Mouse (Mus musculus) myocyte (in vitro differentiated cells): ENCODE results near the gene Nfkb1. TPM values are rescaled to one million over a fixed set of nuclear protein-coding genes. Genes with fewer than 3 reads are reported as not detected.

Experiments used
- H3K27me3 ChIP-seq: one replicate; pipeline ENCODE4 v1.6.1; 2011; ENCODE audit not compliant: control insufficient read depth, insufficient read depth, insufficient read length
- H3K36me3 ChIP-seq: one replicate; pipeline ENCODE4 v1.6.1; 2011; ENCODE audit not compliant: control insufficient read depth, insufficient read depth
- H3K4me2 ChIP-seq: one replicate; pipeline ENCODE4 v1.6.1; 2011; ENCODE audit warnings: low read depth, control low read depth
- H3K4me3 ChIP-seq: one replicate; pipeline ENCODE4 v1.5.1; 2011; ENCODE audit warnings: mild to moderate bottlenecking, control low read depth, moderate library complexity
- H3K79me2 ChIP-seq: one replicate; pipeline ENCODE4 v1.6.1; 2011; ENCODE audit not compliant: control insufficient read depth, insufficient read depth
- H3ac ChIP-seq: one replicate; pipeline ENCODE4 v1.6.1; 2011; ENCODE audit not compliant: control insufficient read depth, insufficient read length
- CEBPB ChIP-seq: IDR thresholded peaks from 2 replicates; pipeline ENCODE4 v1.6.1; 2011; ENCODE audit warnings: mild to moderate bottlenecking, moderate library complexity; ENCODE audit not compliant: poor library complexity, insufficient read depth, severe bottlenecking
- E2F4 ChIP-seq: IDR thresholded peaks from one replicate; pipeline ENCODE4 v1.6.1; 2011; ENCODE audit warnings: mild to moderate bottlenecking, control low read depth, moderate library complexity; ENCODE audit not compliant: insufficient read depth
- MAX ChIP-seq: IDR thresholded peaks from one replicate; pipeline ENCODE4 v1.6.1; 2011; ENCODE audit warnings: low read depth, mild to moderate bottlenecking, control low read depth
- MYOD1 ChIP-seq, 3 experiments: IDR thresholded peaks; one replicate each; pipeline ENCODE4 v1.6.1; 2011; ENCODE audit warnings: control low read depth in 2 of 3, low read depth in 2 of 3, mild to moderate bottlenecking in 2 of 3, moderate library complexity in 1 of 3; ENCODE audit not compliant: insufficient read length in 2 of 3, control insufficient read depth in 1 of 3
- MYOG ChIP-seq, 3 experiments: IDR thresholded peaks; one replicate each; pipeline ENCODE4 v1.6.1; 2011; ENCODE audit warnings: control low read depth in 2 of 3, low read depth in 2 of 3, mild to moderate bottlenecking in 2 of 3; ENCODE audit not compliant: insufficient read length in 2 of 3, control insufficient read depth in 1 of 3, insufficient read depth in 1 of 3
- POLR2A ChIP-seq: IDR thresholded peaks from one replicate; pipeline ENCODE4 v1.6.1; 2011; ENCODE audit warnings: low read depth, mild to moderate bottlenecking, control low read depth, moderate library complexity; ENCODE audit not compliant: insufficient read length
- POLR2AphosphoS2 ChIP-seq: IDR thresholded peaks from one replicate; pipeline ENCODE4 v1.6.1; 2011; ENCODE audit warnings: low read depth, control low read depth; ENCODE audit not compliant: insufficient read length
- REST ChIP-seq: IDR thresholded peaks from one replicate; pipeline ENCODE4 v1.6.1; 2011; ENCODE audit warnings: mild to moderate bottlenecking, control low read depth, moderate library complexity; ENCODE audit not compliant: insufficient read depth, insufficient read length
- SRF ChIP-seq: IDR thresholded peaks from one replicate; pipeline ENCODE4 v1.6.1; 2011; ENCODE audit warnings: low read depth; ENCODE audit not compliant: control insufficient read depth, insufficient read length
- TCF12 ChIP-seq: IDR thresholded peaks from one replicate; pipeline ENCODE4 v1.6.1; 2011; ENCODE audit warnings: mild to moderate bottlenecking, control low read depth; ENCODE audit not compliant: poor library complexity, insufficient read depth, severe bottlenecking
- TCF3 ChIP-seq: IDR thresholded peaks from one replicate; pipeline ENCODE4 v1.6.1; 2011; ENCODE audit warnings: low read depth, control low read depth; ENCODE audit not compliant: insufficient read length
- USF1 ChIP-seq: IDR thresholded peaks from one replicate; pipeline ENCODE4 v1.6.1; 2011; ENCODE audit warnings: low read depth, mild to moderate bottlenecking, control low read depth, moderate library complexity
- polyA plus RNA-seq: library from polyadenylated mRNA; unstranded; fragments of >200 nt; fragmentation: generic; extraction: Trizol; gene quantifications from one replicate; pipeline ENCODE4 v1.2.1, GENCODE M21; 2012; ENCODE audit warnings: missing spikeins

The Nfkb1 gene
- polyA plus RNA-seq, 1 experiment, result 35.3 TPM

DNA sequence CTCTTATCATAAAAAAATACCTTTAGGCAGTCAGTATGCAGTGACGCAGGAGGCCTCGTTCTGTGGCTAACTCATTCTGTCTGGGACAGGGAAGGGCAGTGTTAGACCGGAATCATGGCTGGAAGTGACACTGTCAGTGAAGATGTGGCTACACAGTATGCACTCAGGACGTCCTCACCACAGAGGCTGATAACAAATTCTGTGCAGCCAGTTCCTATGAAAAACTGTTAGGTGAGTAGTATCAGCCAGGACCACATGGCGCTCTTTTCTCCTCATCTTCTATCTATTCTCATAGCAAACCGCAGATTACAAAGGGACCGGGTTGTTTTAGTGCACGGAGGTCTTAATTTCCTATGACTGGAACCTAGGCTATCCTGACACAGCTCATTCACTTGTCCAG lies 4.9 kb upstream of the Nfkb1 start:
- no peaks in the 10 kb centered on the region for H3K36me3 ChIP-seq
- no peak overlapping the region for H3K4me3 ChIP-seq
- peaks cover 11% of the 10 kb centered on the region for H3K79me2 ChIP-seq
- TF ChIP-seq CEBPB, result no peak
- TF ChIP-seq TCF12, result no peak
- TF ChIP-seq MYOG (IDR thresholded peaks at IDR 0.05; ENCODE audit: control insufficient read depth in 1 of 3, insufficient read depth in 1 of 3, insufficient read length in 2 of 3, low read depth in 2 of 3), result no peak
- no peak for TF ChIP-seq MAX
- no peak for TF ChIP-seq REST
- no peak for TF ChIP-seq SRF
- H3K27me3 ChIP-seq, result no peaks in the 10 kb centered on the region
- H3K4me2 ChIP-seq, result no peak overlapping the region
- H3ac ChIP-seq, result no peak overlapping the region

DNA sequence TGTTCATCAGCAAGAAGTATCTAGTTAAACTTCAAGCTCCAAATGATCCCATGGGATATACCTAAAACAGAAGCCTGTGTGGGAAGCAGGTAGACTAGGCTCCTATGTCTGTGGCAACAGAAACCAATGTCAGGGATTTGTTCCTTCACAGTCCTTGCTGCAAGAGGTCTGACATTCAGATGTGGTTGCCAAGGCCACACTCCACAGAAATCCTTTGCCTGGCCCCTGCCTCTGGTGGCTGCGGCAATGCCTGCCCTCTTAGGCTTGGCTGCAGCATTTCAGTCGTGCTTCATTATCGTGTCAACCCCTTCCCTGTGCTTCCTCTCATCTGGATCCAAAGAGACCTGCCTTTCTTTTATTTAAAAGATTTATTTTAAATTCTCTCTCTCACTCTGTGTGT lies 1.7 kb upstream of the Nfkb1 start:
- no peak overlapping the region for H3ac ChIP-seq
- H3K4me2 ChIP-seq, result no peak overlapping the region
- no peak overlapping the region for H3K4me3 ChIP-seq
- peaks cover 37% of the 10 kb centered on the region for H3K79me2 ChIP-seq
- no peak for TF ChIP-seq REST
- TF ChIP-seq POLR2AphosphoS2, result no peak
- TF ChIP-seq E2F4, result no peak
- no peak for TF ChIP-seq MYOD1 (IDR thresholded peaks at IDR 0.05; ENCODE audit: control insufficient read depth in 1 of 3, insufficient read length in 2 of 3, low read depth in 2 of 3)
- no peak for TF ChIP-seq TCF12
- no peak for TF ChIP-seq USF1
- no peak for TF ChIP-seq MAX
- no peak for TF ChIP-seq POLR2A
- TF ChIP-seq TCF3, result no peak
- no peak for TF ChIP-seq CEBPB
- no peak for TF ChIP-seq MYOG (IDR thresholded peaks at IDR 0.05; ENCODE audit: control insufficient read depth in 1 of 3, insufficient read depth in 1 of 3, insufficient read length in 2 of 3, low read depth in 2 of 3)
- no peak for TF ChIP-seq SRF
- no peaks in the 10 kb centered on the region for H3K36me3 ChIP-seq
- H3K27me3 ChIP-seq, result no peaks in the 10 kb centered on the region

DNA sequence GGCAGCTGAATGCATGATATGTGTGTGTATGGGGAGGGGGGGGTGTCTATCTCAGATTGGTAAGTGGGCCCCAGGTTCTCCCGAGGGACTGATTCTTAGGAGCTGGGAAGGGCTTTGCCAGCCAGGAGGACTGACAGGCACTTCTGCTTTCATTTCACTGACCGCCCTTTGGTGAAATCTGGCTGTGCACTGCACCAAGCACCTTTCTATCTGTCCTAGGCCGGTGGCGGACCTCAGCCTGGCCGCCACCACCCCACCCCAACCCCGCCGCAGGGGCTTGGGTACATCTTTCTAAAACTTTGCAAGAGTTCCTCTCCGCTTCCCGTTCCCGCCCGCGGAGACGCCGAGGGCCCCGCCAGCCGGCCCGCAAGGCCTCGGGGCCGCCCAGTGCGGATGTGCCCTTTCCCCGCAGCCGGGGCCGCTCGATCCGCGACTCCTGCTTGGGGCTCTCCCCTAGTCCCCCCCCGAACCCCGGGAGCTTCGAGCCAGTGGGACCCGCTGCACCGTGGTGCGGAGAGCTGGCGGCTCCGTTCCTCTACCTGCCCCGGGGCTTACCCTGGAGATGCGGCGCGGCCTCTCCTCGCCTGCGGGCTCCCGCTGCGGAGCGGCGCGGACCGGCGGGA lies 668 bp downstream of the Nfkb1 start:
- no peaks in the 10 kb centered on the region for H3K36me3 ChIP-seq
- no peak for TF ChIP-seq MYOG (IDR thresholded peaks at IDR 0.05; ENCODE audit: control insufficient read depth in 1 of 3, insufficient read depth in 1 of 3, insufficient read length in 2 of 3, low read depth in 2 of 3)
- TF ChIP-seq POLR2A, result peak; percentile 17
- H3K4me2 ChIP-seq, result peak overlapping the region; percentile 96
- peaks cover 61% of the 10 kb centered on the region for H3K79me2 ChIP-seq
- no peaks in the 10 kb centered on the region for H3K27me3 ChIP-seq
- H3ac ChIP-seq, result peak overlapping the region; percentile 99
- peak overlapping the region; percentile 65 for H3K4me3 ChIP-seq

DNA sequence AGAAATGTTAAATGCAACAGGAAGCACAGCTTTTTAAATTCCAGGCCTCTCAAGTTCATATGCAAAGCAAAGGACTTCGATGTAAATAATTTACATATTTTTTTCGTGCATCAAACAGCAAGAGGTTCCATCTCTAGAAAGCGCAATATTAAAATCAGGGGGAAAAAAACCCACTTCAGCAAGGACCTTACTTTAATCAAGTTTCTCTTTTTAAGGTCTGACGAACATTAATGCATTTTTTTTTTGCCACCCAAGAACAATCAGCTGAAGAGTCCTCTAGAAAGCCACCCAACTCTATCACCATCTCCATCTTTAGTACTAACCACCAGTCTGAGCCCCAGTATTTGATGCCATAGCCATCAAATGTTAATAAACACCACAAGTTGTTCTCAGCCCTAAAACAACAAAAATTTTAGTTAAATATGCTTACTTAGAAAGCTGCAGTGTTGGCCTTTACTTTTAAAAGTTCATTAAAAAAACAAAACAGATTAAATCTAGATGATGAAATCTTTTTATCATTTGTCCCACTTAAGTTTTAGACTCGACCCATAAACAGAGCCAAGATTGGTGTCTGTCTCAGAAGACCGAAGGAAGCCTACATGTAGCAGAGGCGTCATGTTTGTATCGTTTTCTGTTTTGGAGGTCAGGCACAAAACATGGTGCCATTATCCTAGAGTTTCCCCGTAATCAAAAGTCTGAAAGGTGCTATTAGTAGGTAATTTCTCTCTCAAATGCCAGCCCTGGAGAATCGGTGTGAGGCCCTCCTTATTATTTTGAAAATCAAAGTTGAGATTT lies 1.4 kb downstream of the Nfkb1 start:
- H3ac ChIP-seq, result peak overlapping the region; percentile 99
- no peaks in the 10 kb centered on the region for H3K27me3 ChIP-seq
- TF ChIP-seq CEBPB, result no peak
- TF ChIP-seq USF1, result no peak
- no peak for TF ChIP-seq TCF12
- no peak for TF ChIP-seq E2F4
- TF ChIP-seq MAX, result no peak
- no peak for TF ChIP-seq REST
- no peak for TF ChIP-seq MYOD1 (IDR thresholded peaks at IDR 0.05; ENCODE audit: control insufficient read depth in 1 of 3, insufficient read length in 2 of 3, low read depth in 2 of 3)
- TF ChIP-seq POLR2A, result no peak
- no peak for TF ChIP-seq SRF
- no peak for TF ChIP-seq MYOG (IDR thresholded peaks at IDR 0.05; ENCODE audit: control insufficient read depth in 1 of 3, insufficient read depth in 1 of 3, insufficient read length in 2 of 3, low read depth in 2 of 3)
- TF ChIP-seq TCF3, result no peak
- TF ChIP-seq POLR2AphosphoS2, result no peak
- H3K4me2 ChIP-seq, result peak overlapping the region; percentile 96
- peaks cover 68% of the 10 kb centered on the region for H3K79me2 ChIP-seq
- H3K36me3 ChIP-seq, result no peaks in the 10 kb centered on the region
- peak overlapping the region; percentile 65 for H3K4me3 ChIP-seq
